Mouse (Mus musculus) embryonic facial prominence, embryonic 12.5 days (tissue): ENCODE data around the gene Olfr1212. TPM values are rescaled to one million over a fixed set of nuclear protein-coding genes. Genes with fewer than 3 reads are reported as not detected.

Experiments
- ATAC-seq: fragments of 200-750 bp; cut with Nextera tagmentation; 2 replicates; pipeline ENCODE4 v1.8.0; 2017; ENCODE audit not compliant: insufficient number of reproducible peaks, insufficient read depth, low FRiP score, low TSS enrichment
- H3K27ac ChIP-seq: fragments of 300-500 bp; sonication (generic); 2 replicates; pipeline ENCODE4 v1.5.1; 2016; ENCODE audit warnings: mild to moderate bottlenecking
- H3K27me3 ChIP-seq: fragments of 300-500 bp; sonication (generic); 2 replicates; pipeline ENCODE4 v1.6.1; 2016; ENCODE audit warnings: mild to moderate bottlenecking, moderate library complexity
- H3K36me3 ChIP-seq: fragments of 300-500 bp; sonication (generic); 2 replicates; pipeline ENCODE4 v1.6.1; 2016; ENCODE audit warnings: mild to moderate bottlenecking
- H3K4me1 ChIP-seq: fragments of 300-500 bp; sonication (generic); 2 replicates; pipeline ENCODE4 v1.6.1; 2016
- H3K4me2 ChIP-seq: fragments of 300-500 bp; sonication (generic); replicated peaks from 2 replicates; pipeline ENCODE4 v1.6.1; 2016; ENCODE audit warnings: mild to moderate bottlenecking, moderate library complexity
- H3K4me3 ChIP-seq: fragments of 300-500 bp; sonication (generic); 2 replicates; pipeline ENCODE4 v1.5.1; 2016; ENCODE audit warnings: mild to moderate bottlenecking
- H3K9ac ChIP-seq: fragments of 300-500 bp; sonication (generic); 2 replicates; pipeline ENCODE4 v1.6.1; 2016; ENCODE audit warnings: mild to moderate bottlenecking, moderate library complexity
- H3K9me3 ChIP-seq: fragments of 300-500 bp; sonication (generic); 2 replicates; pipeline ENCODE4 v1.6.1; 2016; ENCODE audit warnings: mild to moderate bottlenecking, moderate library complexity
- WGBS: fragments of 180-500 bp; shearing (Covaris S2); methylation state at CpG from one replicate; pipeline ENCODE4 v1.1.7; 2016; 5-methylcytosine and 5-hydroxymethylcytosine counted together
- polyA plus RNA-seq: library from polyadenylated mRNA; unstranded; fragments of >200 nt; fragmentation: Nextera tagmentation; extraction: Ambion mirVana; gene quantifications from 2 replicates; pipeline ENCODE4 v1.2.1, GENCODE M21; 2016

Gene Olfr1212
- not detected in 2 replicates for polyA plus RNA-seq

DNA sequence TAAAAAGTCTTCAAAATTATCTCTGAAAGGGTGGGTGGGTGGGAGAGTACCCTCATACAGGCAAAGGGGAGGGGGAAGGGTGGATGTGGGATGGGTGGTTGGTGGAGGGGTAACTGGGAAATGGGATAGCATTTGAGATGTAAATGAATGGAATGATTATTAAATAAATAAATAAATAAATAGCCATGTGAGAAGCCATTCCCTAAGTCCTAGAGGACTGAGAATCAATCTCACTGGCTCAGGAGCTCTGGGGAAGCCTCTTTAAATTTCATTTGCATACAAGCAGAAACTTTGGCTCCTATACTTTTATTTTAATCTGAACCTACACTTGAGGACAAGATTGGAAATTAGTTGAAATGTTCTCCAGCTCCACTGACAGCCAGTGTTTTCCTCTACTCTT lies at the start of gene Olfr1212:
Gene Olfr1212 (plus strand): TSS at position 301 of the 400 bp plus-strand sequence.
- Histone ChIP-seq H3K9ac (no peak within 1 kb of the TSS), H3K9me3 (no peaks in the 10 kb centered on the region), H3K27ac (no peak within 1 kb of the TSS), H3K4me3 (no peak within 1 kb of the TSS), H3K4me2 (no peak within 1 kb of the TSS), H3K36me3 (no peaks in the 10 kb centered on the region), H3K27me3 (no peaks in the 10 kb centered on the region), H3K4me1 (no peaks in the 10 kb centered on the region)
- no peak for ATAC-seq

DNA sequence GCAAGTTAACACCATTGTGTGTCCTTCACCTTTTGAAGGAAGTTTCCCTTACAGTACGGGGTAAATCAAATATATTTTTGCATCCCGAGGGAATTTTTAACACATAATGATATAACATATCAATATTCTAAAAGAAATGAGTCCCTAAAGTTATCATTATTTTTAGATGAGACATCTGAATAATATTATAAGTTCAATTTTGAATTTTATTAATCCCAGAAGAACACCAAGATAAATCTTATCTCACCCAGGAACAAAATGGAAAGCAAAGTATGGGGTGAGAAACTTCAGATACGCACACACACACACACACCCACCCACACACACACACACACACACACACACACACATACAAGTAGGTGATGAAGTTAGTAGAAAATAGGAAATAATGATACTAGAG lies 38.7 kb upstream of the Olfr1212 start, which contains the start of gene Olfr1209:
Gene Olfr1209 (minus strand): TSS at position 101 of the 400 bp plus-strand sequence.
- no peaks in the 10 kb centered on the region for H3K4me1 ChIP-seq
- H3K27me3 ChIP-seq = no peaks in the 10 kb centered on the region
- no peaks in the 10 kb centered on the region for H3K9me3 ChIP-seq
- 85% methylated on average over 3 of the region's 3 CpGs for WGBS
- H3K4me3 ChIP-seq = no peak within 1 kb of the TSS
- ATAC-seq = no peak
- no peak within 1 kb of the TSS for H3K9ac ChIP-seq
- no peaks in the 10 kb centered on the region for H3K36me3 ChIP-seq
- H3K4me2 ChIP-seq = no peak within 1 kb of the TSS
- no peak within 1 kb of the TSS for H3K27ac ChIP-seq

DNA sequence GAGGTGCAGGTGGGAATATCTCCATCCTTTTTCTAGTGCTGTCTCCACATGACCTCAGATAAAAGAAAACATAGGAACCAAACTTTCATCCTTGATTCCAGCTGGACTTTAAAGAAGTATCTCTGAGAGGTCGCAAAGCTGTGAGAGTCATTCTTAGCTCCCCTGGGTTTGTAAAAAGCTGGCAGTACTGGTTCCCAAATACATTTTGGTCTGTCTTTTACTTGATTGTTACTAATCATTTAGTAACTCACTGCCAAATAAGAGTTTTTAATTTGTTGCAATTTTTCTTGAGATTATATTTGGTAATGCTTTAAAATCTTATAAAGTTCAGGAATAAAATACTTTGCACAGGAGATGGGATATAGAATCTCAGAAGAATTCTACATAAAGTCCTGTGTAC lies 15.8 kb upstream of the Olfr1212 start, which contains the start of gene Olfr1211:
Gene Olfr1211 (minus strand): TSS at position 101 of the 400 bp plus-strand sequence.
- Histone ChIP-seq H3K9ac (no peak within 1 kb of the TSS), H3K36me3 (no peaks in the 10 kb centered on the region), H3K4me1 (no peaks in the 10 kb centered on the region), H3K4me2 (no peak within 1 kb of the TSS), H3K9me3 (no peaks in the 10 kb centered on the region), H3K27ac (no peak within 1 kb of the TSS), H3K4me3 (no peak within 1 kb of the TSS), H3K27me3 (no peaks in the 10 kb centered on the region)
- no peak for ATAC-seq
- WGBS = 82% methylated on average over 1 of the region's 1 CpGs

DNA sequence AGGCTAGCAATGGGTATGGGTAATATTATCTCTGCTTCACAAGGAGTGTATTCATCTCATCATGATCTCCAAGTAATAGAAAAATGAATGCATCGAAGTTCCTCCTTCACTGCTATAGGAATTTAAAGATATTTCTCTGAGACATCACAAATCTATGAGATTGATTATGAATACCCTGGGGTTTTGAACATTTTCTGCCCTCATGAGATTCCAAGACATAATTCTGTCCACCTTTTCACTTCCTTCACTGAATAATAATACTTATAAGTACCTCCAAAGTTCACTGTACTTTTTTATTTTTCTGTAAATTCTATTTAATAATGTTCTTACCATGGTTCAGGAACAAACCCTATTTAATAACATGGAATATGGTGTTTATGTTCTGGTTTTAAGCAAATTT lies 26.4 kb downstream of the Olfr1212 start, which contains the start of gene Gm13762:
Gene Gm13762 (minus strand): TSS at position 101 of the 400 bp plus-strand sequence.
- H3K27me3 ChIP-seq = no peaks in the 10 kb centered on the region
- no peak for ATAC-seq
- WGBS = 80% methylated on average over 1 of the region's 1 CpGs
- no peak within 1 kb of the TSS for H3K9ac ChIP-seq
- H3K4me3 ChIP-seq = no peak within 1 kb of the TSS
- no peaks in the 10 kb centered on the region for H3K4me1 ChIP-seq
- no peak within 1 kb of the TSS for H3K4me2 ChIP-seq
- no peak within 1 kb of the TSS for H3K27ac ChIP-seq
- no peaks in the 10 kb centered on the region for H3K9me3 ChIP-seq
- no peaks in the 10 kb centered on the region for H3K36me3 ChIP-seq

DNA sequence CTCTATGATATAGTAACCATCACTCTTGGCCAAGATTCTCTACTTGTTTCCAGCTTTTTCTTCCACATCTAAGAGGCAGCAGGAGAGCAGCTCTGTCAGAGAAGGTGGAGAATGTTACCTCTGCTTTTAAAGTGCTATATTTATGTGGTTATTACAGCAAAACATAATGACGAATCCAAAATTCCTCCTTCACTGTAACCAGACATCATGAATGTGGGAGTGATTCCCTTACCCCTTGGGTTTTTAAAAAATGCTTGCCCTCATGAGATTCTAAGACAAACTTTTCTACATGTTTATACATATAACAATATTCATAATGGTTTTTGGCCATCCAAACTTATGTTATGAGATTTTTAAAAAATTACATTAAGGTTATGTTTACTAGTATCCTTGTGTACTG lies 38.8 kb downstream of the Olfr1212 start, which contains the start of gene Olfr1214:
Gene Olfr1214 (minus strand): TSS at position 101 of the 400 bp plus-strand sequence.
- Histone ChIP-seq H3K9me3 (no peaks in the 10 kb centered on the region), H3K4me1 (no peaks in the 10 kb centered on the region), H3K36me3 (no peaks in the 10 kb centered on the region), H3K27me3 (no peaks in the 10 kb centered on the region), H3K4me2 (no peak within 1 kb of the TSS), H3K9ac (no peak within 1 kb of the TSS), H3K4me3 (no peak within 1 kb of the TSS), H3K27ac (no peak within 1 kb of the TSS)
- ATAC-seq = no peak
- WGBS = 93% methylated on average over 1 of the region's 1 CpGs

DNA sequence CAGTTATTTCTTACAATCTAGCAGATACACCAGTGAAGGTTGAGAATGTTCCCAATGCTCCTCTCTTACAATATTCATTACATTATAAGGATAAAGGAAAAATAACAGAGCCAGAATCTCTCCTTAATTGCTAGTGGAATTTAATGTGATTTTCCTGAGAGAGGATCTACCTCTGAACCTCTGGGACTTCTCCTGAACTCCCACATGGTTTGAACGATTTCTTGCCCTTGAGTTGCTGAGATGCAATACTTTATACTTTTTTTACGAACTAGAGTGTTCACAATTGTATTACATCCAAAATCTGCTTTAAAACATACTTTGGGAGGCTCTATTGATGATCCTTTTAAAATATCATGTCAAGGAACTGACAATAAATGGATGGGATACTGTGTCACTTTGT lies 53.1 kb downstream of the Olfr1212 start, which contains the start of gene Olfr1215:
Gene Olfr1215 (minus strand): TSS at position 101 of the 400 bp plus-strand sequence.
- no peak within 1 kb of the TSS for H3K4me3 ChIP-seq
- no peak for ATAC-seq
- 69% methylated on average over 2 of the region's 2 CpGs for WGBS
- H3K4me2 ChIP-seq = no peak within 1 kb of the TSS
- H3K4me1 ChIP-seq = no peaks in the 10 kb centered on the region
- H3K36me3 ChIP-seq = no peaks in the 10 kb centered on the region
- H3K9ac ChIP-seq = no peak within 1 kb of the TSS
- H3K27me3 ChIP-seq = no peaks in the 10 kb centered on the region
- no peaks in the 10 kb centered on the region for H3K9me3 ChIP-seq
- H3K27ac ChIP-seq = no peak within 1 kb of the TSS

Other genes with a start within 250 kb of the Olfr1212 start
- gene Olfr1196, start 249.4 kb upstream of the Olfr1212 start, polyA plus RNA-seq = not detected in 2 replicates
- gene Olfr1197, start 221.6 kb upstream of the Olfr1212 start, polyA plus RNA-seq = not detected in 2 replicates
- not detected in 2 replicates for gene Olfr1198, start 202.6 kb upstream of the Olfr1212 start, polyA plus RNA-seq
- gene Olfr1199, start 193.5 kb upstream of the Olfr1212 start, polyA plus RNA-seq = not detected in 2 replicates
- gene Olfr1200, start 183.5 kb upstream of the Olfr1212 start, polyA plus RNA-seq = not detected in 2 replicates
- not detected in 2 replicates for gene Olfr1201, start 160.9 kb upstream of the Olfr1212 start, polyA plus RNA-seq
- 0.04 TPM in 1 of 2 replicates, not detected in the other for gene Olfr1202, start 139.5 kb upstream of the Olfr1212 start, polyA plus RNA-seq
- gene Olfr1205, start 124.2 kb upstream of the Olfr1212 start, polyA plus RNA-seq = not detected in 2 replicates
- gene Olfr1204, start 104.7 kb upstream of the Olfr1212 start, polyA plus RNA-seq = not detected in 2 replicates
- not detected in 2 replicates for gene Olfr1206, start 90.7 kb upstream of the Olfr1212 start, polyA plus RNA-seq
- gene Olfr1208, start 51.7 kb upstream of the Olfr1212 start, polyA plus RNA-seq = not detected in 2 replicates
- gene Olfr1209, start 38.8 kb upstream of the Olfr1212 start, polyA plus RNA-seq = not detected in 2 replicates
- not detected in 2 replicates for gene Olfr1211, start 15.9 kb upstream of the Olfr1212 start, polyA plus RNA-seq
- gene Gm13762, start 26.3 kb downstream of the Olfr1212 start, polyA plus RNA-seq = not detected in 2 replicates
- not detected in 2 replicates for gene Olfr1214, start 38.7 kb downstream of the Olfr1212 start, polyA plus RNA-seq
- not detected in 2 replicates for gene Olfr1215, start 53.0 kb downstream of the Olfr1212 start, polyA plus RNA-seq
- gene Olfr1216, start 64.4 kb downstream of the Olfr1212 start, polyA plus RNA-seq = not detected in 2 replicates
- not detected in 2 replicates for gene Olfr1217, start 78.1 kb downstream of the Olfr1212 start, polyA plus RNA-seq
- gene Olfr1218, start 107.2 kb downstream of the Olfr1212 start, polyA plus RNA-seq = not detected in 2 replicates
- gene Olfr1219, start 129.5 kb downstream of the Olfr1212 start, polyA plus RNA-seq = not detected in 2 replicates
- gene Olfr1220, start 152.9 kb downstream of the Olfr1212 start, polyA plus RNA-seq = 0.04 TPM in 1 of 2 replicates, not detected in the other
- gene Olfr1221, start 163.3 kb downstream of the Olfr1212 start, polyA plus RNA-seq = not detected in 2 replicates
- not detected in 2 replicates for gene Olfr1222, start 179.1 kb downstream of the Olfr1212 start, polyA plus RNA-seq
- not detected in 2 replicates for gene Olfr1223, start 197.6 kb downstream of the Olfr1212 start, polyA plus RNA-seq
- gene Olfr1224-ps1, start 210.1 kb downstream of the Olfr1212 start, polyA plus RNA-seq = not detected in 2 replicates
- gene Olfr1225, start 220.7 kb downstream of the Olfr1212 start, polyA plus RNA-seq = not detected in 2 replicates
- gene Olfr1226, start 246.1 kb downstream of the Olfr1212 start, polyA plus RNA-seq = not detected in 2 replicates